Mouse (Mus musculus) cerebellum, adult 2 months (tissue): ENCODE results near the gene Iqsec3. TPM values are rescaled to one million over a fixed set of nuclear protein-coding genes. Genes with fewer than 3 reads are reported as not detected.

Experiments used
- DNase-seq, 2 experiments: peaks; one replicate each; pipeline ENCODE4 v3.0.0; 2021
- H3K27ac ChIP-seq: fragments of 200-500 bp; 2 replicates; pipeline ENCODE4 v1.5.1; 2012; ENCODE audit warnings: low read length, control low read depth, inconsistent platforms; ENCODE audit not compliant: insufficient read depth
- H3K27me3 ChIP-seq: fragments of 200-500 bp; 2 replicates; pipeline ENCODE4 v1.6.1; 2012; ENCODE audit warnings: inconsistent platforms, mild to moderate bottlenecking, low read length, moderate library complexity; ENCODE audit not compliant: control insufficient read depth, insufficient read depth
- H3K4me1 ChIP-seq: fragments of 200-500 bp; 2 replicates; pipeline ENCODE4 v1.6.1; 2011; ENCODE audit warnings: low read length; ENCODE audit not compliant: control insufficient read depth, insufficient read depth
- H3K4me3 ChIP-seq: fragments of 200-500 bp; replicated peaks from 2 replicates; pipeline ENCODE3; 2011; ENCODE audit warnings: mild to moderate bottlenecking, low read depth, low read length, control low read depth; ENCODE audit not compliant: insufficient read depth
- CTCF ChIP-seq: fragments of 200-500 bp; IDR thresholded peaks from 2 replicates; pipeline ENCODE4 v1.5.1; 2011; ENCODE audit warnings: low read depth, mild to moderate bottlenecking, control low read depth, low read length, moderate library complexity, borderline replicate concordance; ENCODE audit not compliant: insufficient read depth
- POLR2A ChIP-seq: fragments of 200-500 bp; IDR thresholded peaks from 2 replicates; pipeline ENCODE4 v1.6.1; 2011; ENCODE audit warnings: low read length, control low read depth, borderline replicate concordance; ENCODE audit not compliant: insufficient read depth
- WGBS: fragments of 180-500 bp; shearing (Covaris S2); methylation state at CpG from one replicate; pipeline ENCODE4 v1.1.7; 2018; 5-methylcytosine and 5-hydroxymethylcytosine counted together
- polyA plus RNA-seq: library from polyadenylated mRNA; depleted of rRNA; stranded (reverse); fragments of >200 nt; gene quantifications from 2 replicates; pipeline ENCODE4 v1.2.3, GENCODE M21; 2012

Gene Iqsec3
- polyA plus RNA-seq, 1 experiment: 66.5 TPM

GRCm38 (mm10) chr6:121401826-121402660, 71.4 kb downstream of the Iqsec3 start:
- H3K4me1 ChIP-seq: no peaks in the 10 kb centered on the region
- DNase-seq: no peak
- no peak overlapping the region for H3K4me3 ChIP-seq
- no peak overlapping the region for H3K27ac ChIP-seq
- 85% methylated on average over 14 of the region's 14 CpGs for WGBS
- TF ChIP-seq POLR2A: no peak
- no peak for TF ChIP-seq CTCF
- no peaks in the 10 kb centered on the region for H3K27me3 ChIP-seq

- Histone ChIP-seq H3K4me3 (no peak overlapping the region), H3K27ac (no peak overlapping the region), H3K27me3 (no peaks in the 10 kb centered on the region), H3K4me1 (no peaks in the 10 kb centered on the region)
- no peak for DNase-seq
- WGBS: 91% methylated on average over 6 of the region's 6 CpGs
- no peak for TF ChIP-seq POLR2A
- no peak for TF ChIP-seq CTCF
Measured at GRCm38 (mm10) chr6:121401140-121401539, 72.3 kb downstream of the Iqsec3 start.

GRCm38 (mm10) chr6:121392610-121393252, 80.7 kb downstream of the Iqsec3 start:
- no peak overlapping the region for H3K4me3 ChIP-seq
- H3K4me1 ChIP-seq: no peaks in the 10 kb centered on the region
- no peak for DNase-seq
- TF ChIP-seq CTCF (no peak), POLR2A (no peak)
- 54% methylated on average over 4 of the region's 4 CpGs for WGBS
- H3K27ac ChIP-seq: no peak overlapping the region
- no peaks in the 10 kb centered on the region for H3K27me3 ChIP-seq

- H3K4me1 ChIP-seq: no peaks in the 10 kb centered on the region; the same call in 1 of the 2 replicates
- TF ChIP-seq POLR2A: no peak
- TF ChIP-seq CTCF: no peak
- H3K27ac ChIP-seq: no peak overlapping the region
- no peaks in the 10 kb centered on the region for H3K27me3 ChIP-seq
- WGBS: 85% methylated on average over 3 of the region's 3 CpGs
- no peak for DNase-seq
- H3K4me3 ChIP-seq: no peak overlapping the region
Measured at GRCm38 (mm10) chr6:121385397-121385796, 88.1 kb downstream of the Iqsec3 start.

- no peaks in the 10 kb centered on the region; the same call in 1 of the 2 replicates for H3K4me1 ChIP-seq
- TF ChIP-seq CTCF: no peak
- TF ChIP-seq POLR2A: no peak
- DNase-seq: no peak
- H3K27ac ChIP-seq: no peak overlapping the region
- WGBS: 32% methylated on average over 10 of the region's 10 CpGs
- H3K4me3 ChIP-seq: no peak overlapping the region
- H3K27me3 ChIP-seq: no peaks in the 10 kb centered on the region
Measured at GRCm38 (mm10) chr6:121382071-121382470, 91.4 kb downstream of the Iqsec3 start.

- H3K27me3 ChIP-seq: no peaks in the 10 kb centered on the region
- no peak for DNase-seq
- no peaks in the 10 kb centered on the region; the same call in 1 of the 2 replicates for H3K4me1 ChIP-seq
- H3K4me3 ChIP-seq: no peak overlapping the region
- no peak overlapping the region for H3K27ac ChIP-seq
- 67% methylated on average over 8 of the region's 8 CpGs for WGBS
- TF ChIP-seq CTCF (no peak), POLR2A (no peak)
Measured at GRCm38 (mm10) chr6:121380576-121380975, 92.9 kb downstream of the Iqsec3 start.

- Histone ChIP-seq H3K4me1 (no peaks in the 10 kb centered on the region; the same call in 1 of the 2 replicates), H3K27ac (no peak overlapping the region), H3K27me3 (no peaks in the 10 kb centered on the region), H3K4me3 (no peak overlapping the region)
- 58% methylated on average over 4 of the region's 4 CpGs for WGBS
- TF ChIP-seq POLR2A (no peak), CTCF (no peak)
- no peak for DNase-seq
Measured at GRCm38 (mm10) chr6:121378256-121378655, 95.2 kb downstream of the Iqsec3 start.
